Mouse (Mus musculus): ENCODE data around the gene 6430531B16Rik.

- TF ChIP-seq CTCF (IDR thresholded peaks at IDR 0.05; ENCODE audit: control insufficient read depth, insufficient read depth, low read length) (no peak), POLR2A (IDR thresholded peaks at IDR 0.05; ENCODE audit: borderline replicate concordance, control insufficient read depth, low read depth, low read length) (no peak)
These were observed 23.1 kb downstream of the 6430531B16Rik start for GRCm38 (mm10) chr7:139955505-139955904.
